Mouse (Mus musculus) cerebellum, adult 8-10 months (tissue): ENCODE data around the gene Olfr1121.
"Not testable (repeated sequence)": the region's sequence is repeated elsewhere in the genome, so short reads cannot be mapped to it uniquely, and the experiment has no call there.

Experiments
- DNase-seq: peaks from one replicate; pipeline ENCODE4 v3.0.0; 2022

Gene Olfr1121

GRCm38 (mm10) chr2:87369595-87369994 is at the start of gene Olfr1121:
Gene Olfr1121 (plus strand): TSS chr2:87369895.
- DNase-seq: no peak

GRCm38 (mm10) chr2:87354515-87354914 is 15.2 kb upstream of the Olfr1121 start, which contains the start of gene Olfr1120:
Gene Olfr1120 (plus strand): TSS chr2:87354815.
- no peak for DNase-seq

GRCm38 (mm10) chr2:87360121-87360520 is 9.6 kb upstream of the Olfr1121 start:
- not testable (repeated sequence) for DNase-seq

GRCm38 (mm10) chr2:87371726-87372125 is 2.0 kb downstream of the Olfr1121 start:
- DNase-seq: peak; percentile 44

GRCm38 (mm10) chr2:87383935-87384334 is 14.2 kb downstream of the Olfr1121 start:
- DNase-seq: no peak

- no peak for DNase-seq
Measured at GRCm38 (mm10) chr2:87385549-87385948, 15.9 kb downstream of the Olfr1121 start, which contains the start of gene Olfr1122. Gene Olfr1122 (plus strand): TSS chr2:87385849.

GRCm38 (mm10) chr2:87393605-87394004 is 23.9 kb downstream of the Olfr1121 start:
- not testable (repeated sequence) for DNase-seq

GRCm38 (mm10) chr2:87394686-87395085 is 25.0 kb downstream of the Olfr1121 start:
- not testable (repeated sequence) for DNase-seq

- DNase-seq: no peak
Measured at GRCm38 (mm10) chr2:87416335-87416734, 46.6 kb downstream of the Olfr1121 start, which contains the start of gene Olfr1123. Gene Olfr1123 (plus strand): TSS chr2:87416635.
